Mouse (Mus musculus) limb, embryonic 10.5 days (tissue): Measurements from ENCODE around the gene Prpsap2. TPM values are rescaled to one million over a fixed set of nuclear protein-coding genes. Genes with fewer than 3 reads are reported as not detected.

ENCODE experiments used
- DNase-seq: peaks from one replicate; pipeline ENCODE4 v3.0.0-alpha.2; 2017; ENCODE audit warnings: low spot score
- H3K27ac ChIP-seq: fragments of 300-500 bp; sonication (generic); 2 replicates; pipeline ENCODE4 v1.5.1; 2016; ENCODE audit warnings: mild to moderate bottlenecking
- H3K27me3 ChIP-seq: fragments of 300-500 bp; sonication (generic); 2 replicates; pipeline ENCODE4 v1.6.1; 2016; ENCODE audit warnings: low read depth, mild to moderate bottlenecking; ENCODE audit not compliant: poor library complexity, severe bottlenecking
- H3K36me3 ChIP-seq: fragments of 300-500 bp; sonication (generic); 2 replicates; pipeline ENCODE4 v1.6.1; 2016; ENCODE audit warnings: mild to moderate bottlenecking, moderate library complexity
- H3K4me1 ChIP-seq: fragments of 300-500 bp; sonication (generic); 2 replicates; pipeline ENCODE4 v1.6.1; 2016
- H3K4me3 ChIP-seq: fragments of 300-500 bp; sonication (generic); 2 replicates; pipeline ENCODE4 v1.5.1; 2016; ENCODE audit warnings: mild to moderate bottlenecking, moderate library complexity
- H3K9me3 ChIP-seq: fragments of 300-500 bp; sonication (generic); replicated peaks from 2 replicates; pipeline ENCODE4 v1.6.1; 2016; ENCODE audit warnings: mild to moderate bottlenecking
- WGBS: fragments of 180-500 bp; shearing (Covaris S2); methylation state at CpG from one replicate; pipeline ENCODE4 v1.1.7; 2016; 5-methylcytosine and 5-hydroxymethylcytosine counted together
- polyA plus RNA-seq: library from polyadenylated mRNA; unstranded; fragments of >200 nt; fragmentation: Nextera tagmentation; extraction: Ambion mirVana; gene quantifications from 2 replicates; pipeline ENCODE4 v1.2.1, GENCODE M21; 2016

Prpsap2 gene
- polyA plus RNA-seq, 1 experiment from 2014 or later = 32.4 TPM

DNA sequence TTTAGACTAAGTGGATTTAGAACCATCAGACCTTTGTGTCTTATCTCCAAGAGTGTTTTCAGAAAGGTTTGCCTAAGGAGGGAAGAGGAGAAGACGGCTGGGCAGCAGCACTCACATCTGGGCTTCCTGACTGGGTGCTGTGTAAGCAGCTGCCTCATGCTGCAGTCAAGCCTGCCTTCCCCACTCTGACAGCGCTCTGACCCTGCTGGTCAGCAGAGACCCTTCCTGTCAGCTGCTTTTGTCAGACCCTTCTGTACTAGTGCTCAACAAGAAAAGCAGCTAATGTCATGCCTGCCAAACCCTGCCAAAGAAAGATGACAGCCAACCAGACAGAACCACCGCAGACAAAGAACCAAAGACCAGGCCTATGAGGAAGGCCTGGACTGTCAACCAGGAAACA, 18.1 kb downstream of the Prpsap2 start:
- H3K27me3 ChIP-seq = no peaks in the 10 kb centered on the region
- H3K4me1 ChIP-seq = no peaks in the 10 kb centered on the region
- no peak overlapping the region for H3K4me3 ChIP-seq
- DNase-seq = no peak
- no peaks in the 10 kb centered on the region for H3K9me3 ChIP-seq
- WGBS = 82% methylated on average over 3 of the region's 3 CpGs
- H3K36me3 ChIP-seq = peaks cover 96% of the 10 kb centered on the region
- no peak overlapping the region for H3K27ac ChIP-seq

- H3K9me3 ChIP-seq = no peaks in the 10 kb centered on the region
- peaks cover 99% of the 10 kb centered on the region for H3K36me3 ChIP-seq
Observed at GRCm38 (mm10) chr11:61740500-61740899, 21.4 kb downstream of the Prpsap2 start.

GRCm38 (mm10) chr11:61737290-61737689, 24.6 kb downstream of the Prpsap2 start:
- Histone ChIP-seq H3K9me3 (no peaks in the 10 kb centered on the region), H3K27me3 (no peaks in the 10 kb centered on the region), H3K27ac (no peak overlapping the region), H3K4me3 (no peak overlapping the region), H3K36me3 (peaks cover 100% of the 10 kb centered on the region), H3K4me1 (no peaks in the 10 kb centered on the region)
- 98% methylated on average over 1 of the region's 1 CpGs for WGBS
- DNase-seq = no peak

More at GRCm38 (mm10) chr11:61740500-61740899, 21.4 kb downstream of the Prpsap2 start:
- Histone ChIP-seq H3K27me3 (no peaks in the 10 kb centered on the region), H3K27ac (no peak overlapping the region), H3K4me3 (no peak overlapping the region), H3K4me1 (no peaks in the 10 kb centered on the region)
- no peak for DNase-seq
- 95% methylated on average over 1 of the region's 1 CpGs for WGBS

GRCm38 (mm10) chr11:61732672-61733071, 29.2 kb downstream of the Prpsap2 start:
- Histone ChIP-seq H3K4me3 (no peak overlapping the region), H3K9me3 (no peaks in the 10 kb centered on the region), H3K4me1 (no peaks in the 10 kb centered on the region), H3K27me3 (no peaks in the 10 kb centered on the region), H3K27ac (no peak overlapping the region), H3K36me3 (peaks cover 96% of the 10 kb centered on the region)
- 95% methylated on average over 7 of the region's 7 CpGs for WGBS
- DNase-seq = no peak

DNA sequence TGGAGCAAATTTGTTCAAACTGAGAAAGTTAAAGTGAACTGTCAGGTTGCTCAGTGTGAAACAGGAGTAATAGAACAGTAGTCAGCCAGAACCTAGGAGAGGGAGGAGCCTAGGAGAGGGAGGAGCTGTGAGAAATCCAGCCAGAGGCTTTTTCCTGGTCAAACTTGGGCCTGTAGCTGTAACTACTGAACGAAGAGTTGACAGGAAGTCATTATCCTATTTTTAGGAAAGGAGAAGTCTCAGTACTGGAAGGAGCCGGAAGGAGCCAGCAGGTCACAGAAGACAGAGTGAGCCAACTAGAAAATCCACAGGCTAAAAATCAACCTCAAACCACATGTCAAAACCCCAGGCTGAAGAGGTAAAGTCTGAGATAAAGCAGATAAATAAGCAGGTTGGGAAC, 33.9 kb downstream of the Prpsap2 start:
- no peak for DNase-seq
- no peaks in the 10 kb centered on the region for H3K27me3 ChIP-seq
- no peaks in the 10 kb centered on the region for H3K9me3 ChIP-seq
- no peak overlapping the region for H3K27ac ChIP-seq
- H3K36me3 ChIP-seq = peaks cover 67% of the 10 kb centered on the region
- no peak overlapping the region for H3K4me3 ChIP-seq
- no peaks in the 10 kb centered on the region for H3K4me1 ChIP-seq
- WGBS = 74% methylated on average over 2 of the region's 2 CpGs

GRCm38 (mm10) chr11:61722077-61722476, 39.8 kb downstream of the Prpsap2 start:
- Histone ChIP-seq H3K27ac (no peak overlapping the region), H3K36me3 (peaks cover 11% of the 10 kb centered on the region), H3K4me1 (no peaks in the 10 kb centered on the region), H3K27me3 (no peaks in the 10 kb centered on the region), H3K9me3 (no peaks in the 10 kb centered on the region), H3K4me3 (no peak overlapping the region)
- no peak for DNase-seq
- WGBS = 86% methylated on average over 5 of the region's 5 CpGs

- 89% methylated on average over 3 of the region's 3 CpGs for WGBS
- no peak for DNase-seq
- H3K4me1 ChIP-seq = no peaks in the 10 kb centered on the region
Observed at GRCm38 (mm10) chr11:61720636-61721035, 41.3 kb downstream of the Prpsap2 start, which contains the start of gene Slc5a10. TSS of gene Slc5a10 (minus strand) at chr11:61720826.

DNA sequence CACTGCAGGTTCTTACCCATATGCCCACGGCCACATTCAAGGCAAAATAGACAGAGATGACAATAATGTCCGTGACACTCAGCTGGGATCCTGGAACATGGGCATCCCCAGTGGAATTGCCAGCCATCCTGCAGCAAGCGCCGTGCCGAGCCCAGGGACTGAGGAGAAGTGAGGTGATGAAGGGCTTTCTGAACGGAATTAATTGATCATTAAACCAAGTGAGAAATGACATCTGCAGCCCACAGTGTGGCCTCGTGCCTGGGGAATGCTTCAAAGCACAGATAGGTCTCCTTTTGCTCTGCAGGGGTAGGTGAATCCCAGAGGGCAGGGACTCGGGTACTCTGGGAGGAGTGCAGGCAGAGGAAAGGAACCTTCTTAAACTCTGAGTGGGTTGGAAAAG, 42.1 kb downstream of the Prpsap2 start:
- H3K27me3 ChIP-seq = no peaks in the 10 kb centered on the region
- no peak overlapping the region for H3K27ac ChIP-seq
- H3K4me3 ChIP-seq = no peak overlapping the region
- no peaks in the 10 kb centered on the region for H3K4me1 ChIP-seq
- DNase-seq = no peak
- 79% methylated on average over 8 of the region's 8 CpGs for WGBS
- H3K9me3 ChIP-seq = no peaks in the 10 kb centered on the region
- no peaks in the 10 kb centered on the region for H3K36me3 ChIP-seq

More at GRCm38 (mm10) chr11:61720636-61721035, 41.3 kb downstream of the Prpsap2 start, which contains the start of gene Slc5a10:
- Histone ChIP-seq H3K36me3 (no peaks in the 10 kb centered on the region), H3K9me3 (no peaks in the 10 kb centered on the region), H3K27ac (no peak within 1 kb of the TSS), H3K4me3 (no peak within 1 kb of the TSS), H3K27me3 (no peaks in the 10 kb centered on the region)

GRCm38 (mm10) chr11:61719387-61719786, 42.5 kb downstream of the Prpsap2 start:
- no peak for DNase-seq
- 71% methylated on average over 3 of the region's 3 CpGs for WGBS
- Histone ChIP-seq H3K4me3 (no peak overlapping the region), H3K27ac (no peak overlapping the region), H3K36me3 (no peaks in the 10 kb centered on the region), H3K27me3 (no peaks in the 10 kb centered on the region), H3K9me3 (no peaks in the 10 kb centered on the region), H3K4me1 (no peaks in the 10 kb centered on the region)

DNA sequence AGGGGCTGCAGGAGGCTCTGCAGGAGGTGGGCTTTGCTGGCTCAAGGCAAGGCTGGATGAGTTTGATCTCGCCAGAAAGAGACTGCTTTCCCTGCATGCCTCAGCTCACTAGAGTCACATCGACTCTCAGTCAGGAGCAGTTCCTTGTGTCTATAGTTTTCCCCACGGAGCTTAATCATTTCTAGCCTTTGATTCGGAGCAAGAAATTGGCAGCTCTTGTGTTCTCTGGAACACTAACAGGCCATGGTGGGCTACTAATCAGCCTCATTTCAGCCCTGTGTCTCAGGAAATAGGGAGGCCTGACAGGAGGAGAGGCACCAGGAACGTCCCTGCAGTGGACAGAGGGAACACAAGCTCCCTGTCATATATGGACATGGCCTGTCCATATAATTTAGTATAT, 43.9 kb downstream of the Prpsap2 start:
- Histone ChIP-seq H3K27me3 (peaks cover 10% of the 10 kb centered on the region; the same call in 1 of the 2 replicates), H3K36me3 (no peaks in the 10 kb centered on the region), H3K9me3 (no peaks in the 10 kb centered on the region), H3K4me1 (no peaks in the 10 kb centered on the region), H3K27ac (no peak overlapping the region), H3K4me3 (no peak overlapping the region)
- WGBS = 71% methylated on average over 5 of the region's 5 CpGs
- no peak for DNase-seq

- Histone ChIP-seq H3K27ac (no peak overlapping the region), H3K9me3 (no peaks in the 10 kb centered on the region), H3K27me3 (peaks cover 10% of the 10 kb centered on the region; the same call in 1 of the 2 replicates), H3K4me3 (no peak overlapping the region), H3K4me1 (no peaks in the 10 kb centered on the region), H3K36me3 (no peaks in the 10 kb centered on the region)
- DNase-seq = no peak
- 74% methylated on average over 6 of the region's 6 CpGs for WGBS
Observed at GRCm38 (mm10) chr11:61715130-61715529, 46.8 kb downstream of the Prpsap2 start.

GRCm38 (mm10) chr11:61714346-61715117, 47.4 kb downstream of the Prpsap2 start:
- peak; percentile 78 for DNase-seq
- Histone ChIP-seq H3K36me3 (no peaks in the 10 kb centered on the region), H3K27me3 (peaks cover 10% of the 10 kb centered on the region; the same call in 1 of the 2 replicates), H3K27ac (no peak overlapping the region), H3K4me3 (no peak overlapping the region), H3K4me1 (no peaks in the 10 kb centered on the region), H3K9me3 (no peaks in the 10 kb centered on the region)
- 47% methylated on average over 11 of the region's 11 CpGs for WGBS

GRCm38 (mm10) chr11:61713157-61713855, 48.6 kb downstream of the Prpsap2 start:
- Histone ChIP-seq H3K36me3 (no peaks in the 10 kb centered on the region), H3K9me3 (no peaks in the 10 kb centered on the region), H3K27me3 (peaks cover 10% of the 10 kb centered on the region; the same call in 1 of the 2 replicates), H3K4me1 (peaks cover 10% of the 10 kb centered on the region), H3K4me3 (no peak overlapping the region), H3K27ac (0 out of 2 replicates have a peak overlapping the region, but pooled peaks have one; percentile 7)
- DNase-seq = no peak
- WGBS = 47% methylated on average over 15 of the region's 15 CpGs
